Mouse (Mus musculus) liver, postnatal 0 days (tissue): ENCODE measurements around the gene Ccdc172. TPM values are rescaled to one million over a fixed set of nuclear protein-coding genes. Genes with fewer than 3 reads are reported as not detected.

Experiments
- ATAC-seq: fragments of 200-750 bp; cut with Nextera tagmentation; 2 replicates; pipeline ENCODE4 v1.8.0; 2017; ENCODE audit warnings: mild to moderate bottlenecking, moderate library complexity
- DNase-seq: peaks from one replicate; pipeline ENCODE4 v3.0.0-alpha.2; 2016
- H3K27ac ChIP-seq: fragments of 300-500 bp; sonication (generic); 2 replicates; pipeline ENCODE4 v1.5.1; 2014; ENCODE audit warnings: antibody characterized with exemption, moderate library complexity, mild to moderate bottlenecking, low read depth
- H3K27me3 ChIP-seq: fragments of 300-500 bp; sonication (generic); 2 replicates; pipeline ENCODE4 v1.6.1; 2014; ENCODE audit warnings: low read length, control low read depth, mixed read lengths; ENCODE audit not compliant: insufficient read depth
- H3K36me3 ChIP-seq: fragments of 300-500 bp; sonication (generic); replicated peaks from 2 replicates; pipeline ENCODE4 v1.6.1; 2014; ENCODE audit warnings: mild to moderate bottlenecking, control low read depth, low read length, moderate library complexity, mixed read lengths; ENCODE audit not compliant: insufficient read depth
- H3K4me1 ChIP-seq: fragments of 300-500 bp; sonication (generic); 2 replicates; pipeline ENCODE4 v1.6.1; 2014; ENCODE audit warnings: antibody characterized with exemption, mild to moderate bottlenecking, control low read depth; ENCODE audit not compliant: insufficient read depth
- H3K4me2 ChIP-seq: fragments of 300-500 bp; sonication (generic); 2 replicates; pipeline ENCODE4 v1.6.1; 2014; ENCODE audit warnings: low read depth, mild to moderate bottlenecking, low read length, moderate library complexity, mixed read lengths
- H3K4me3 ChIP-seq: fragments of 300-500 bp; sonication (generic); 2 replicates; pipeline ENCODE4 v1.5.1; 2014; ENCODE audit warnings: low read depth, low read length
- H3K9ac ChIP-seq: fragments of 300-500 bp; sonication (generic); replicated peaks from 2 replicates; pipeline ENCODE4 v1.6.1; 2014; ENCODE audit warnings: mild to moderate bottlenecking, moderate library complexity
- H3K9me3 ChIP-seq: fragments of 300-500 bp; sonication (generic); 2 replicates; pipeline ENCODE4 v1.6.1; 2016; ENCODE audit warnings: mild to moderate bottlenecking, control low read depth, low read length, mixed read lengths
- CTCF ChIP-seq: sonication (generic); IDR thresholded peaks from 2 replicates; pipeline ENCODE4 v1.5.1; 2016; ENCODE audit warnings: antibody characterized with exemption, low read depth
- EP300 ChIP-seq: IDR thresholded peaks from 2 replicates; pipeline ENCODE4 v1.6.1; 2016; ENCODE audit warnings: antibody characterized with exemption, low read depth, mild to moderate bottlenecking
- WGBS: fragments of 180-500 bp; shearing (Covaris S2); extraction: QIAGEN DNeasy Blood & Tissue Kit; methylation state at CpG from one replicate; pipeline ENCODE4 v1.1.7; 2014; ENCODE audit not compliant: insufficient replicate concordance; 5-methylcytosine and 5-hydroxymethylcytosine counted together
- polyA plus RNA-seq: library from polyadenylated mRNA; unstranded; fragments of >200 nt; fragmentation: Nextera tagmentation; extraction: Ambion mirVana; gene quantifications from 2 replicates; pipeline ENCODE4 v1.2.1, GENCODE M21; 2015

Ccdc172 gene
- polyA plus RNA-seq, 1 experiment from 2014 or later = not detected

DNA sequence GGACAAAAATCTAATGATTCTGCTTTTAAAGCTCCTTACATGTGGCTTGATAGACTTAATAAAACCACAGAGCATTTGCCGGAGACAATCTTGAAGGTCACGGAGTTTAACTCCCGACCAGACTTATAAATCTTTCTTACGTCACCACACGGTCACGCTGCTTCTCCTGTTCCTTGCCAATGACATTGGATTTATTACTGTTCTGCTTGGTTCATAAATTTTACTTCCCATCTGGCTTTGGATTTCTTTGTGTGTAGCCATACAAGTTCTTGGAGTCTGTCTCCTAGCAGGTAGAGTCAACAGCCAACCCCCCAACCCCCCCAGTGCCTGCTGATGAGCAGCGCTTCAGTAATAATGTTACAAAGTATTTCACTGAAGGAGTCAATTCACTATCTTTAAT lies 70.2 kb downstream of the Ccdc172 start:
- Histone ChIP-seq H3K27me3 (no peaks in the 10 kb centered on the region), H3K4me1 (no peaks in the 10 kb centered on the region), H3K27ac (no peak overlapping the region), H3K9ac (no peak overlapping the region), H3K9me3 (no peaks in the 10 kb centered on the region), H3K36me3 (no peaks in the 10 kb centered on the region), H3K4me2 (no peak overlapping the region), H3K4me3 (no peak overlapping the region)
- no peak for TF ChIP-seq CTCF
- no peak for TF ChIP-seq EP300
- ATAC-seq = no peak
- DNase-seq = no peak
- WGBS = 71% methylated on average over 7 of the region's 7 CpGs

DNA sequence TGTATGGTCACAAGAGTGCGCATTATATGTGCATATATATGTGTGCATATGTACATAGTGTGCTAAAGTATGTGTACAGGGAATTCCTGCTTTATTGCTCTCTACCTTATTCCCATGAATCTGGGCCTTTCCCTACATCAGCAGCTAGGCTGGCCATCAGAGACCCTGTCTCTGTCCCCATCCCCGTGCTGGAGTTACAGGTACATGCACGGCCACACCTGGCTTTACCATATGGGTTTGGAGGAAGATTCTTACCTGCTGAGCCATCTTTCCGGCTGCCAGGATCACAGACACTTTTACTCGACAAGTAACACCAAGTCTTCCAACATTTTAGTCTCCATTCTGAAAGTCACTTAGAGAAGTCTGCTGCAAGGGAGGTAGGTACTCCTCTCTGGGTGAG lies 71.2 kb downstream of the Ccdc172 start:
- TF ChIP-seq EP300 = no peak
- no peak for TF ChIP-seq CTCF
- 80% methylated on average over 5 of the region's 5 CpGs for WGBS

DNA sequence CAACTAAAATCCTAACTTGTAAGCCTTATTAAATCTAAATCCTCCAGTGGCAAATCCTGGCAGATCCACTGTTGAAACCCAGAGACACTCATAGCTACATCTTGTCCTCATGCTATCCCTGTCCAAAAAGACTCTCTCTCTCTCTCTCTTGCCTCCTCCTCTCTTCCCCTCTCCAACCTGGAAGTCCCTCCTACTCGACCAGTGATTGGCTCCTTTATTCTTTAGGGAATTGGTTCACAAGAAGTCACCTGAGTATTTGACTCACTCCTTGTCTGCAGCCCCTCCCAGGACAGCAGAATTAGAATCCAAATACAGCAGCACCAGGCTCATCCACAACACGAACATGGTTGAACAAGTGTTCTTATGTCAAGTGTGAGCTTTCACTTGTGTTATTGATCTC lies 74.3 kb downstream of the Ccdc172 start:
- Histone ChIP-seq H3K9me3 (no peaks in the 10 kb centered on the region), H3K36me3 (no peaks in the 10 kb centered on the region), H3K4me1 (no peaks in the 10 kb centered on the region), H3K9ac (no peak overlapping the region), H3K27me3 (no peaks in the 10 kb centered on the region), H3K27ac (no peak overlapping the region), H3K4me3 (no peak overlapping the region), H3K4me2 (no peak overlapping the region)
- 69% methylated on average over 2 of the region's 2 CpGs for WGBS
- no peak for DNase-seq
- no peak for ATAC-seq
- TF ChIP-seq EP300 = no peak
- TF ChIP-seq CTCF = no peak

More for the DNA sequence above, 71.2 kb downstream of the Ccdc172 start:
- Histone ChIP-seq H3K4me3 (no peak overlapping the region), H3K4me1 (no peaks in the 10 kb centered on the region), H3K4me2 (no peak overlapping the region), H3K27ac (no peak overlapping the region), H3K27me3 (no peaks in the 10 kb centered on the region), H3K9me3 (no peaks in the 10 kb centered on the region), H3K9ac (no peak overlapping the region), H3K36me3 (no peaks in the 10 kb centered on the region)
- DNase-seq (no peak), ATAC-seq (no peak)

DNA sequence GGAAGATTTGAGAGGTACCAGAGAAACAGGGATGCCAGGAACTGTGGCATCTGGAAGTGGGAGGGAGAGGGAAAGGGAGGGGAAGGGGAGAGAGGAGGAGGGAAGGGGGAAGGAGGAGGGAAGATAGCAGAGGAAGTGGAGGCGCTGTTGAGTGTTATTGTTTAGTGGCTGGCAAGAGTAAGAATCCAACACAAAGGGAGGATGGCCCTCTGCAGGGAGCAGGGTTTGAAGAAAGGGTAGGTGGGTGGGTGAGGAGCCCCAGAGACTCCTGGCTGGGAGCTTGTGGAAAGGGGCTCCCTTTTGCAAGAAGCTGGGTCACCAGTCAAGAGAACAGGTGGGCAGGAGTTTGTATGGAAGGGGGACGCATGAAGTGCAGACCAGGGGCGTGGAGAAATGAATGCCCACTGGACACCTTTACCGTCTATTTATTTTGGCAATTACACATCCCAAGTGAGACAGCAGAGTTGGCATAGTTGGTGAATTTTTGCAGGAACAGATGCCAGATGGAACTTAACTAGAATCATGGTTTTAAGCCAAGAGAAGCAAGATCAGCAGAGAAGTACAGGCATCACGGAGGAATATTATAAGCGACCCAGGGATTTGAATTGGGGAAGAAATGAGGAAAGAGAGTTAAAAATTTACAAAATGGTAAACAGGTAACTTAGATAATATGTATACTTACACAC lies 78.6 kb downstream of the Ccdc172 start:
- DNase-seq (peak; percentile 0), ATAC-seq (no peak)
- Histone ChIP-seq H3K27me3 (no peaks in the 10 kb centered on the region), H3K4me3 (no peak overlapping the region), H3K36me3 (no peaks in the 10 kb centered on the region), H3K27ac (no peak overlapping the region), H3K4me2 (no peak overlapping the region), H3K9me3 (peaks cover 8% of the 10 kb centered on the region), H3K4me1 (no peaks in the 10 kb centered on the region), H3K9ac (no peak overlapping the region)
- TF ChIP-seq CTCF (no peak), EP300 (no peak)
- WGBS = 66% methylated on average over 6 of the region's 6 CpGs

DNA sequence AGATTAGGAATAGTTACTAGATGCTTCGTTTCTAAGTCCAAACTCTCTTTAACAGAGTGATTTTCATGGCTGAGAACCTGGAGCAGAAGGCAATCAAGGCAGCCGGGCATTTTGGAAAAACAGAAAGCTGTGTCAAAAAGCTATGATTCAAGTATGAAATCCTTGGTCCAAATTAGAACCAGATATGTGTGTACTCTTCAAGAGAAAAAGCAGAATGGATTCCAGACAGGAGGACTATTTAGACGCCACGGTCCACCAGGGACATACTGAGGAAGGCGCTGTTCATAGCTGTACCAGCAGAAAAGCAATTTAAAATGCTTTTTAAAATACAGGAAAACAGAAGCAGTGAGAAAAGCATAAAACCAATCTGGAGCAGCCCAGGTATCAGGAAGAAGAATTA lies 88.6 kb downstream of the Ccdc172 start:
- Histone ChIP-seq H3K4me1 (no peaks in the 10 kb centered on the region), H3K36me3 (no peaks in the 10 kb centered on the region), H3K9me3 (peaks cover 4% of the 10 kb centered on the region), H3K4me3 (no peak overlapping the region), H3K27me3 (no peaks in the 10 kb centered on the region), H3K4me2 (no peak overlapping the region), H3K27ac (no peak overlapping the region), H3K9ac (no peak overlapping the region)
- DNase-seq = no peak
- TF ChIP-seq CTCF (no peak), EP300 (no peak)
- 79% methylated on average over 5 of the region's 5 CpGs for WGBS
- ATAC-seq = no peak

Other genes starting within 250 kb of the Ccdc172 start
- gene Gfra1, start 56.1 kb upstream of the Ccdc172 start, polyA plus RNA-seq = 8.4 and 8.8 TPM in 2 replicates
- gene Pnlip, start 140.5 kb downstream of the Ccdc172 start, polyA plus RNA-seq = not detected in 2 replicates
- 3.4 and 13.8 TPM in 2 replicates for gene Pnliprp1, start 216.9 kb downstream of the Ccdc172 start, polyA plus RNA-seq
- 0.34 TPM in 1 of 2 replicates, not detected in the other for gene Pnliprp2, start 247.7 kb downstream of the Ccdc172 start, polyA plus RNA-seq